Mouse (Mus musculus) lung, postnatal 14 days (tissue): ENCODE measurements around the gene Rara.

Experiments
- DNase-seq: peaks from one replicate; pipeline ENCODE4 v3.0.0; 2021

Rara gene

DNA sequence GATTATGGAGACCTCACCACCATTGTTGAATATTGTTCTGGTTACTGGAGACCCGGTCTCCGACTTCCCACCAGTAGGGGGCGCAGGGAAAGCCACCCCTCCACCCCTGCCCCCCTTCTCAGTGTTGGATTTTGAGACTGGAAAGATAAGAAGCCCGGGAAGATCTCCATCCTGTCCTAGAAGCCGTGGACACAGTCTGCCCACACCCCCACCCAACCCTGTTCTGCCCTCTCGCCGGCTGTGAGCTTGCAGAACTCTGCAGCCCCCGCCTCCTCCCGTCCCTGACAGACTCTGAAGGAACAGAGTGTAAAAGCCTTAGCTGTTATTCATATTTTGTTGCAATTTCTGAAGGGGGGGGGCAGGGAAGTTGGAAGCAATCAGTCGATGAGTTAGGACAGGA lies 26.8 kb downstream of the Rara start:
- peak; percentile 89 for DNase-seq

DNA sequence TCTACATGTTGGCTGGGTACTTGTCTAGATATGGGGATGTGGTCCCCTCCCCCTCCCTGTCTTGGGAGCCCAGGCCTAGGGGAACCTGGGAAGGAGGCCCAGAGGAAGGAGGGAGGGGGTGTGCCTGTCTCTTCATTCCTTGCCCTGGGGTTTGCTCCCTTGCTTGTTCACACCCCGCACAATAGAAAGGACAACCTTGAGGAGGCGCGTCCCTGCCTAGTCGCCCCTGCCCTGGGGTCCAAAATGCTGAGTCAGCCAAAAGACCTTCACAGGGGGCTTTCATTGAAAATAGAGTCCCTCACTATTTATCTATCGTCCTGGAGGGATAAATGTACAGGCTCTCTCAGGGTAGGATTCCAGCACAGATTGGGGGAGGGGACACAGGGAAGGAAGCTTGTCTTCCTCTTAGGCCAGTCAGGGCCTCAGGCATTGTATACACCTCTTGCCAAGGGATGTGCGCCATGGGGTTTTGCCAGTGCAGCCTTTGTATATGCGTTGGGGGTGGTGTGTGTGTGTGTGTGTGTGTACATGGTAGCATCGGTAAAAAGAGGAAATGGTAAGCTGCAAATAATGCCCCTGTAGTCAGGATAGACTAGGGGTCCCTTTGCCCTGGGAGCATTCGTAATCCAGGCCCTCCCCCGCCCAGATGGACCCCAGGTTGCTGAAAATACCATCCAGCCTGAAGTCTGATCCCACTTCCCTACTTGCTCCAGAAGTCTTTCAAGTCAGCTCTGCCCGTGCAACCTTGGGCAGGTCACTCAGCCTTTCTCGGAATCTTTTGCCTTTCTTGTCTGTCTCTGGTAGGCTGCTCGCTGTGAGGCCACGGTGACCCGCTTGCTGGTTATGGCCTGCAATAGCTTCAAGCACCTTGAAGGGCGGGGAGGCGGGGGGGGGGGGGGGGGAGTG lies 27.4 kb downstream of the Rara start:
- no peak for DNase-seq

DNA sequence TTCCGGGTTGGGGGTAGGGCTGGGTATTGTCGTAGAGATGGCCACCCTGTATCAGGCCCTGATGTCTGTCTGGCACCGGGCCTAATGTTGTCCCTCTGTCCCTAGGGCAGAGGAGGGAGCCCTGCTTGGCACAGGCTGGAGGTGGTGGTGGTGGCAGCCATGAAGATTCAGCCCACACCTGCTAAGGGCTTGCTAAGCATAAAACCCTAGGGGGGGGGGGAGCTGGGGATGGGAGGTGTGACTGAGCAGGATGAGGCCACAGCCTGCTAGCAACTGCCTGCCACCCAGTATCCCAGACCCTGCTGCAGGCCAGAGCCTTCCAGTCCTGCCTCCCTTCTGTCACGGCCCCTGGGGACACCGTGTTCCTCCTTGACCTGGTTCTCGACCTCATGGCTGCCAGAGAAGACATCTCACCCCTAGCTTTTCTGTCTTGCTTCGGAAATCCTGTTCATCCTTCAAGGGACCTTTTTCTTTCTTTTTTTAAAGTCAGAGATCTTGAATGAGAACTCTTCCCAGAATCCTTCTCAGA lies 28.2 kb downstream of the Rara start:
- no peak for DNase-seq

DNA sequence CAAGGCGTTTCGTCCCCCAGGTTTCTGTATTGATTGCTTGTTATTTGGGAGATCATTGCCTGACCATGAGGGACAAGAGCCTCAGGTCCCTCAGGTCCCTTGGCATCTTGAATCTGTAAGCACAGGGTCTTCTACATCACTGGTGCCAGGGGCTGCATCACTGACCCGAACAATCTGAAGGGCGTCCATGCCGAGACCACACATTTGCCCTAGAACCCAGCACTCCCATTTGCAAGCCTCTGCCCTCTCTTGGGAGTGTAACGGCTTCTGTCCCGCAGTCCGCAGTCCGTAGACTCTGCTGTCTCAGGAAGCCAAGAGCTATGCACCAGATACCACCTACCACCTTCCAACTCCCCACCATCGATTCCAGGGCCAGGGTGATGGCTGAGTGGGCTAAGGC lies 28.7 kb downstream of the Rara start:
- no peak for DNase-seq

DNA sequence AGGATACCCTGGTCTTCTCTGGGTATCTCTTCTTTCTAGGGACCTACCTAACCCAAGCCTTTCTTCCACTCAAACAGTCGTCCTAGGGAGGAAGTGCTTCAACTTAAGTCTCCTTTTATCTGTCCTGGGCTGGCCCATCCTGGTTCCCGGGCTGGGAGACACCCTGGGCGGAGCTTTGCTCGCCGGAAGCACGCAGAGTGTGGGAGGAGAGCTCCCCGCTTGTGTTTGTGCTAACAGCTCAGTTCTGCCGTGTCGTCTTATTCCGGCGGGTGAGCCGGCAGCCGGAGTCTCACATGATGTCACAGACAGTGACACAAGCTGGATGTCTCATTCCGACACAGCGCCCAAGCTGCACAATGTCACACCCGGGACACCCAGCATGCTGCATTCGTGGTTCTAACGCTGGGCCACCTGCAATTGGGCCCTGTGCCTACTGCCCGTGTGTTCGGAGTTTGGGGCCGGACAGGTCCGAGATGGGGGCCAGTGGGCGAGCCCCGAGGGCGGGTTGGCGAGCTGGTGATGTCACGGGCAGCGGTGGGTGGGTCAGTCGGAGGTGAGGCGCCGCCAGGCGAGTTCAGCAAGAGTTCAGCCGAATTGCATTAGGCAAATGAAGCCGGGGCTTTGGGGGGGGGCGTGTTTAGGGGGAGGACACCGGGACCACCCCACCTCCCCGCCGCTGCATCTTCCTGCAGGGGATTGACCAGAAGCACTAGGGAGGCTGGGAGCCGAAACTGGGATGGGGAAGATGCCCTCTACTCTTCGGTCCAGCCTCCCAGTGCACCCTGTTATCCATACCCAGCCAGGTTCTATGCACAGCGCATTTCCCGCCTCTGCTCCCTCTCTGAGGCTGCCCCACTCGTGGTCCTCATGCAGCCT lies 32.1 kb downstream of the Rara start:
- peak; percentile 89 for DNase-seq

DNA sequence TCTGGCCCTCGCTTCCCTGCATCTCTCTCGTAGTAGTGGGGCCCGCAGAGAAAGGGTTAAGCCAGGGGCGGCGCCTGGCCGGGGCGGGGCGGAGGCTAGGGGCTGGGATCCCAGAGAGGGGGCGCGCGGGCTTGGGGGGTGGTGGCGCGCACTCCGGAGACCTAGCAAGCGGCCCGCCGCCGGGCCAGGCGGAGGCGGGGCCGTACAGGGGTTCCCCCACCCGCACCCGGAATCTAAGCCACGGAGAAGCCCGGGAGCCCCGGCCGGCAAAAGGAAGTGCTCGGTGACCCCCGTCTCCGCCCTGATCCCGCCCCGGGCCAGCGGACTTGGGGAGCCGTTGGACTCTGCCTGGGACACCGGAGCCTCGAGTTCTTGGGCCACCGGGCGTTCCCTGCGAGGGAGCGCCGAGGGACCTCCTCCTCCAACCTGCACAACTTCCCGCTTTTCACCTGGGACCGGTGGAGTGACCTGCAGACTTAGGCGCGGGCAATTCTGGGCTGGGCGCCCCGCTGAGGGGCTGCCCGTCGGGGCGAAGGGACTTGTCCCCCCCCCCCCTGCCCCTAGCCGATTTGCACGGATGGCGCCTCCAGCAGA lies 32.8 kb downstream of the Rara start:
- DNase-seq = peak; percentile 89

DNA sequence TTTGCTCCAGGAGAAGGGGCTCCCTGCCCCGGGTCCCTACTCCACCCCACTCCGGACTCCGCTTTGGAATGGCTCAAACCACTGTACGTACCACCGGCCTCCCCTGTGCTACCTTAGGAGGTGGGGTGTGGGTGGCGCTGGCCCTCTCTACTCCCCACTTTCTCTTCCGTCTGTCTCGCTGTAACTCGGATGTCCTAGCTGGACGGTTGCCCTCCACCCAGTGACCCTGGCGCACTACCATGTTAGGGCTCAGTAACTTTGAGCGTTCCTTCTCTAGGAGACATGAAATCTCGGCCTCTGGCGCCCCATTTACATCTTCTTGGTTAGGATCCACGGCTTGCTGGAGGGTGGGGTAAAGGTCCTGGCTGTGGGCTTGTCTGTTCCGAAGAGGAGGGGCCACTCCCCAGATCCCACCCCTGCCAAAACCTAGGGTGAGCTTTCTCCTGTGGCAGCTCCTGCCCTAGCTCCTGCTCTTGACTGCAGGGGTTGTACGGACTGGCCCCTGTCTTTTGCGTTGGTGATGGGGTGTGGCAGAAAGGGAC lies 33.5 kb downstream of the Rara start:
- no peak for DNase-seq

DNA sequence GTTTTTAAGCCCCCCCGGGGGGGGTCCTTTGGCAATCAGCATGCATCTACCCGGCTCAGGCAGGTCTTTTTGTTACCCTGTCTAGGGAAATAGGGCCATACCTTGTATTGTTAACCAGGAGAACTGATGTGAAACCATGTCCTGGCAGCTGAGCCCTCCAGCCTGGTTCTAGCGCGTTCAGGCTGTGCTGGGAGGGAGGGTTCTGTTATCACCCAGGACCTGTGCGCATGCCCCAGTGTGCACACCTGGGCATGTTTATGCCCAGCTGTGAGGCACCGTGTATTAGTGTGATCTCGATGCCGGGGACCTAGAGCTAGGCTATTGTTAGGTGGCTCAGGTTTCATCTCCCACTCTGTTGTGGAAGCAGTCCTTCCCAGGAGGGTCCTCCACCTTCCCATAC lies 34.1 kb downstream of the Rara start:
- DNase-seq = no peak

DNA sequence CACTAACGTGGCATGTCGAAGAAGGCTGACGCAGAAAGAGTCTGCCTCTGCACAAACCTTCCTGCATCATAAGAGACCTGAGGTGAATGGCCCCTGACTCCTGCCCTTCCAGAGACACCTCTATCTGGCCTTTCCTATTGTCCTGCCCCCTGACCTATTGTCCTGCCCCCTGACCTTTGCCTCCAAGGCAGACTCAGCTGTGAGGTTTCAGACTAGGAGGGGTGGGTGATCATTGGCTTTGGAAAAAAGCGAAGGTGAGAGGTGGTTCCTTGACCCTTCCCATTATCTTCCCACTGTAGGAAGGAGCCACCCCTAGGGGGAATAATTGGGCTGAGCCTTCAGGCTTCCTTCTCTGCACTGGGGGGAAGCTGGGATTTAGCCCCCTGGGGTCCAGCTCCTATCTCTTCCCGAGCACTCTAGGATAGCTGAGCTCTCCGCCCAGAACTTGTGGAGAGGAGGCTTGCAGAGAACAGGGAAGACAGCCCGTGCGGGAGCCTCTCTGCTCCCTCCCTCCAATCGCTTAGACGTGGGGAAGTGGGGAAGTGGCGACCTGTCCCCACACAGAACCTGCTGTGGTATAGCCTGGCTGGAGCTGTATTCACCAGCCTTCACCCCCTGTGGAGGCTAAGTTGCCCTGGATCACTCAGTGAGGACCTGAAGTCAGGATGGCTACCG lies 34.9 kb downstream of the Rara start:
- no peak for DNase-seq

DNA sequence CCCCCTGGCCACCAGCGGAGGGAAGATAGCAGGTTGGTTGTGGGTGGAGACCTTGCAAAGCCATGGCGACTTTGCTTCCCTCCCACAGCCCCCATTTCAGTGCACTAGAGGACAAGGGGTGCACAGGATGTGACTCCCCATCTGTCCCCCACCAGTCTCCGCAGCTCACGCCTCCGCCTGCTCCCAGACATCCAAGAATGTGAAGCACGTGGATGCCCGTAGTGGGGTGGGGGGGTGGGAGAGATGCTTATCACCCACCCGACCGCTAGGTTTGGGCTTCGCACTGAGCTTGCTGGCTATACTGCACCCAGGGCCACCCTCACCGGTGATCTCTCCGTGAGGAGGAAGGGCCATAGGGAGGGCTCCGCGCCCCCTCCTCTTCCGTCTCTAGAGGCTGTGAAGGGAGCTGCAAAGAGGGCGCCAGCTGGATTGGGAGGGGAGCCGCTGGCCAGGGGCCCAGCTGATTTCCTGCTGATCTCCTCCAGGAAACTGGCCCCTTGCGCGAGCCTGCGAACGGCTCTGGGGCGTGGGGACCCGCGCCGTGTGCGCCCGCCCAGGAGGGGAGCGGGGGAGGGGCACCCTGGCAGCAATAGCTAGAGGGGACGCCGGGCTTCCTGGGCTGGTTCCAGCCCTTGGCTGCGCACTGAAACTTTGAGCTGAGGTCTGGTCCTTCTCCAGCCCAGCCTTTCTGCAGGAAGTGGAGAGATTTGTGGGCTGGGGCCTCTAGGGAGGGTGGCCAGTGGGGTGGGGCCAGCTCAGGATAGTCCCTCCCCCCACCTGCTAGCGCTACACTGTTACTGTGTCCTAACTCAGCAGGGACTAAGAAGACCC lies 35.8 kb downstream of the Rara start:
- DNase-seq = peak; percentile 92

DNA sequence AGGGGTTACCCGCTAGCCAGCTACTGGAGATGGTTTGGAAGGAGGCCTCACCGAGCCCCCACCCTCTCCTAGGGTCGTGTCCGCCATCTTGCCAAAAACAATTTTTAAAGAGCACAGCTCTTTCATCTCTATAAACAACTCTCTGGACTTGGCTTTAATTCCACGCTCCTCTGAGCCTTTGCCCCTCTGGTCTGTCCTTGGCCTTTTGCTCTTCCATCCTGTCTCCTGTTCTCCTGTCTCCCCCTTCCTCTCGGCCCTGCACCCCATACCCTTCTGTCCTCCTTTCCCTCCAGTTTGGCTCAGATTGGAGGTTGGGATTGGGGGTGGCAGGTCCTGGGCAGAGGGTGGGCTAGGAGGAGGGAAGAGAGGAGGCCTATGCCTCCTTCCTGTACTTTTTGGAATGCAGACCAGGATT lies 36.6 kb downstream of the Rara start:
- DNase-seq = no peak

DNA sequence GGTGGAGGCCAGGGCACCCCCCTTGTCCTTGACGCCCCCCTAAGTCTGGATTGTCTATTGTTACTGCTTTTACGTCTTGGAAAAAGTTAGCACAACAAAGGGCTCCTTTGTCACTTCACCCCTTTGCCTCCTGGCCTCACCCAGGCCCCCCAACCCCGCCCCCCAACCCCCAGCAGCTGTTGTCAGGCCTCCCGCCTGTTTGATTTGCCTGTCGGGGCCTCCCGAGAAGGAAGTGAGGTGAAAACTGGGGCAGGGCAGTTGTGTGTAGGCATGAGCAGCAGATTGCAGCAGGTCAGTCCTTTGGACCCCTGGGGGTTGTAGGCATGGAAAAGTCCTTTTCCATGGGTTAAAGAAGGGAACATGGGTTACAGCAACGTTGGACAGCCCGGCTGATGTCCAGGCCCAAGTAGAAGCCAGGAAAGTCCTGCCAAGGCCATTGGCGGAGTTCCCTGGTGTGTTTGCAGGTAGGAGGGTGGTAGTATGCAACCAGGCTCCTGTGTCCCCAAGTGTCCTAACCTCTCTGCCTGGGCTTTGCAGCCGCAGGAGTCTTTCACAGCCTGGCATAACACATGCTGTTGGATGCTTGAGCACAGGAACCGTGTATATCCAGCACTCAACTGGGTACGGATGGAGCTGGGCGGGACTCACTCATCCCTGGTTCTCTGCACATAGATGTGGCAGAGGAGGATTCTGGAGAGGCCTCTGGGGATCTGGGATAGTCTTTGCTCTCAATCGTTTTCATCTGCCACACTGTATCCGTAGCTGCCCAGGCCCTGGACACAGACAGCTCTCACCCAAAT lies 37.2 kb downstream of the Rara start:
- no peak for DNase-seq

DNA sequence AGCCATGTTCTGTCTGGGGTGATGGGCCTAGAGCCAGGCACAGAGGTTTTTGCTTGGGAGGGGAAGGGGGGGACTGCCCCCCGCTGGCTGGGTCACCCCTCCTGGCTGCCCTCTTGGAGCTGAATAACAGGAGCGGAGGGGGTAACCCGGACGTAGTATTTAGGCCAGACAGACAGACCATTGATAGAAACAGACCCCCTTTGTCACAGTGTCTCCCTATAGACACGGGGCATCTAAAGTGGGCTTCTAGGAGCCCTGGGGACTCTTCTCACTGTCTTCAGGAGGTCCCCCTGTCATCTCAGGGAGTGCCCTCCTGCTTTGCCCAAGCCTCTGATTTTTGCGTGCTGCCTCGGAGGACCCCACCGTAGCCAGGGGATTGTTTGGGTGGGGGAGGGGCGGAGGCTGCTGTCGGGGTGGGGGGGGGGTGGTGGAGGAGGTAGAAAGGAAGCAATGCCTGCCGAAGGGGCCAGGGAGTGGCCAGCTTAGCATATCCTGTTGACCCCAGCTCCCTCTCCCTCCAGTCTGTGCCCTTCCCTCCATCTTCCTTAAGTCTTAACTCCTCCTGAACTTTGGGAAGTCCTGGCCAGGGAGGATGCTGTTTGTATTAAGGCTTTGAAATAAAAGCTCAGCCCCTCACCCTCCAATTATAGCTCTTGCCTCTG lies 37.9 kb downstream of the Rara start:
- DNase-seq = no peak

DNA sequence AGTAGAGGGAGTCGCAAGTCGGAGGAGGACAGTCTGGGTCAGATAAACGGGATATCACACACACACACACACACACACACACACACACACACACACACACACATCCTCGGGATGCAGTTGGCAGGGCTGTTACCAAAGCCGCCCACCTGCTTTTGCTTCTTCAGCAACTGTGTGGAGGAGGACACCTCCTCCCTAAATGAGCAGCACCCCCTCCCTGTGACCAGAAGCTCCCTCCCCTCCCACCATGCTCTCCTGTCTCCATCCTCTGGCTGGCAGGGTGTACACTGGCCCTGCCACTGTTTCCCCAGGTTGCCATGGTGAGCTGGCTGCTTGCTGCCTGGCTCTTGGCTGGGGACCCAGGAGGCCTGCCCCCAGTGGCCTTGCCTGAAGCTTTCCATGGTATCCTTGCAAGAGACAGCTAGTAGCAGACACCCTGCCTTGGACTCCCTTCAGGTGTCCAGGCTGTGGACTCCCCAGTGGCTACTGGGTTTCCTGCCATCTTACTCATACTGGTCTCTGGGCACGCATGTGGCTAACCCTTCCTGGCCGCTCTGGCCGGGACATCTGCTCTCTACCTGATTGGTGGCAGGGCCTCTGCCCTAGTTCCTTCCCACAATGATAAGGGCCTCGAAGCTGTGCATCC lies 39.0 kb downstream of the Rara start:
- DNase-seq = peak; percentile 73

DNA sequence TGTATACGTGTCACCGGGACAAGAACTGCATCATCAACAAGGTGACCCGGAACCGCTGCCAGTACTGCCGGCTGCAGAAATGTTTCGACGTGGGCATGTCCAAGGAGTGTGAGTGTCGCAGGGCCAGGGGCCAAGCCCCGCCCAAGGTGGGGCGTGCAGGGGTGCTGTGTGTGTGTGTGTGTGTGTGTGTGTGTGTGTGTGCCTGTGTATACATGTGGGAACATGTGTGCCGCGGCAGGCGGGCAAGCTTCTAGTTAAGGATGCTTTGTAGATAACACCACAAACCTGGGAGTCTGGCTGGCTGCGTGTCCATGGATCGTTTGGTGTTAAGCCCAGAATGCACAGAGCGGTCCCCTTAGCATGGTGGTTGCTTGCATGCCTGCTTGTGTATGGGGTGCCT lies 40.5 kb downstream of the Rara start:
- no peak for DNase-seq

DNA sequence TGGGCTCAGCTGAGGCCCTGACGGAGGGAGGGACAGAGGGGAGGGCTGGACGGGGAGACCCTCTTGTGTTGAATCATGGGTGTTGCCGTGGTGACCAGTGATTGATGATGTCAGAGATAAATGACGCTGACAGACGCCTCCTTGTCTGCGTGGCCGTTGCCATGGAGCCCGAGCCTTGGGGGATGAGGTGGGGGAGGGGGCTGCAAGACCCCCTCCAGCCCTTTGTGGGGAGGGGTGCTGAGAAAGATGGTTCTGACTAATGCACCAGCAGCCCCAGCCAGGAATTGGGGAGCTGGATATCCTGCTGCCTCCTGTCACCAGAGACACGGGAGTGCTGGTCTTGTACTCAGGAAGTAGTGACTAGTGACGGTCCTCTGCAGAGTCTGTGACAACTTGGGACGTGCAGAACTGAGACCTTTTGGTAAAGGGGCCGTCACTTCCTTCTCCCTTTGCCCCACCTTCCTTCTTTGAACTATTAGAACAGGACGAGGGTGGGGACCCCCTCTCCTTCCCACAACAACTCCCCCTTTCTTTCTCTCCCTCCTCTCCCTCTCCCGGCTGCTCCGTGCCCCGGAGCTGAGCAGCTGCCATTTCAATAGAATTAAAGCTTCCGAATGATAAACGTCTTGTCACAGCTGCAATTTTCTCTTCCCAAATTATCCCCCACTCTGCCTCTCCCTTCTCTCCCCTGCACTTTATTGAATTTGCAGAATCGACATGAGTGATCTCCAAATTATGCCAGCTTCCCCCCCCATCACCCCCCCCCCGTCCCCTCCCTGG lies 41.3 kb downstream of the Rara start:
- DNase-seq = no peak

DNA sequence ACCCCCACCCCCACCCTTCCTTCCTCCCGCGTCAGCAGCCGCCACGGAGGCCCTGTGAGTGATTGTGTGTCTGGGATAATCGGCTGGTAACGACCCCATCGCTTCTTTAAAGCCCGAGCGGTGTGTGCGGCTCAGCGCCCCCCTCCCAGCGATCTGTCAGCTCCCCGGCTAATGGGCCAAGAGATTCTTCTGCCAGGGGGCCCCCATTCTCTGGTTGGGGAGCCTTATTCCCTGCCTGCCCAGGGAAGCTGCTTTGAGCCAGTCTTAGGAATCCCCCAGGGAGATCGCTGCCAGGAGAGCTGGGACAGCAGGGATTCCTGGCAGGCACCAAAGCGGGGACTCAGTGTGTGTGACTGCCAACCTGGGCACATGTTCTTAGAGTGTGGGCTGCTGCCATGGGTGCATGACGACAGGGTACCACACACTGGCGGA lies 41.9 kb downstream of the Rara start:
- DNase-seq = no peak

DNA sequence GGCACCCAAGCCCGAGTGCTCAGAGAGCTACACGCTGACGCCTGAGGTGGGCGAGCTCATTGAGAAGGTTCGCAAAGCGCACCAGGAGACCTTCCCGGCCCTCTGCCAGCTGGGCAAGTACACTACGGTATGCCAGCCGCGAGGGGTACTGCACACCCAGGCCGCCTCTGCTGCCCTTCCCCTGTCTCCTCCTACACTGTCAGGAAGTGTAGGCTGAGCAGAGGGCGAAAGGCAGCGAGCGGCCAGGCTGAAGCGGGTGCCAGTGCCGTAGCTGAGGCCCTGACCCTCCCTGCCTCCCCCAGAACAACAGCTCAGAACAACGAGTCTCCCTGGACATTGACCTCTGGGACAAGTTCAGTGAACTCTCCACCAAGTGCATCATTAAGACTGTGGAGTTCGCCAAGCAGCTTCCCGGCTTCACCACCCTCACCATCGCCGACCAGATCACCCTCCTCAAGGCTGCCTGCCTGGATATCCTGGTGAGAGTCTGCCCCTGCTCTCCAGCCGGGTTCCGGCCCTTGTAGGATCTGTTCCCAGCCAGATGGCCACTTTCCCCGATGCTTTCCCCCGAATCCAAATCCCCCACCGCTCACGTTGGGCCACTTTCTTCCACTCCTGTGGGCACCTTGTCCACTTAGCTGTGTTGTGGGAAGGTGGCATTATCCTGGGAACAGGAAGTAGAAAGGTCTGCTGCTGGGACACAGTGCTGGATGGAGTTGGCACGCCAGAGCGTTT lies 42.7 kb downstream of the Rara start:
- no peak for DNase-seq
